Mouse (Mus musculus): Measurements from ENCODE around the gene Tmem63c. TPM values are rescaled to one million over a fixed set of nuclear protein-coding genes. Genes with fewer than 3 reads are reported as not detected.

Tmem63c gene
- total RNA-seq, 2 experiments from 2014 or later: 32.4 to 35.6 TPM

DNA sequence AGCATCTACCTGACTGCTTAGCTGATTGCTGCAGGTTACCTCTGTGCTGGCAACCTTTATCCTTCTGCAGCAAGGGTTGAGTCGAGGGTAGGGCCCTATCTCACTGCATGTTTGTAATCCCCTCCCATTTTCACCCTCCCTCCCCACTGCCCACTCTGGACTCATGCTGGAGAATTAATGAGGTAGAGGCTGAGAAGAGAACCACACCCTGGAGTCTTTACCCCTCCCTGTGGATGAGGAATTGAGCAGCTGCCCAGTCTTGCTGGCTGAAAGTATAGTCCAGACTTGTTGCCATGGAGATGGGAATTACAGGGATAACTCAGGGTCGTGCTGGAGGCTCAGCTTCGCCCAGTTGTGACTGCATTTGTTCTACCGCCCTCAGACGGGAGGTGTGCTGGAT, 23.6 kb downstream of the Tmem63c start:
- DNase-seq (ENCODE audit: extremely low spot score in 1 of 2, low spot score in 1 of 2): no peak

DNA sequence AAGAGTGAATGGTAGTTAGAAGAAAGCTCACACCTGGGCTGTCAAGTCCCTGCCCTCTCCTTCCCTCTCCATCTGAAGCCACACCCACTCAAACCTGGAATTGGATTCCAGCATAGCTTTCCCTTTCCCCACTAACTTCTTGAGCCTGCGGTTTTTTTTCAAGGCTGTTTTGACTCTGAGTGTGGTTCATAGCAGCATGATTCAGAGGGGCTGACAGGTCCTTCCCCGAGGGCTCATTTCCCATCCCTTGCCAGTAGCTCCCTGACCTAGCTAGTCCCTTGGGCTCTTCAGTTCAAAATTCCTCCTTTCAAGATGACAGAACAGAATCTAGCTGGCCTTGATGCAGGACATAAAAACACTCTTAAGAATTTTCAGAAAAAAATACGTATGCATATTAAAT, 26.4 kb downstream of the Tmem63c start:
- DNase-seq (ENCODE audit: extremely low spot score in 1 of 2, low spot score in 1 of 2): no peak

DNA sequence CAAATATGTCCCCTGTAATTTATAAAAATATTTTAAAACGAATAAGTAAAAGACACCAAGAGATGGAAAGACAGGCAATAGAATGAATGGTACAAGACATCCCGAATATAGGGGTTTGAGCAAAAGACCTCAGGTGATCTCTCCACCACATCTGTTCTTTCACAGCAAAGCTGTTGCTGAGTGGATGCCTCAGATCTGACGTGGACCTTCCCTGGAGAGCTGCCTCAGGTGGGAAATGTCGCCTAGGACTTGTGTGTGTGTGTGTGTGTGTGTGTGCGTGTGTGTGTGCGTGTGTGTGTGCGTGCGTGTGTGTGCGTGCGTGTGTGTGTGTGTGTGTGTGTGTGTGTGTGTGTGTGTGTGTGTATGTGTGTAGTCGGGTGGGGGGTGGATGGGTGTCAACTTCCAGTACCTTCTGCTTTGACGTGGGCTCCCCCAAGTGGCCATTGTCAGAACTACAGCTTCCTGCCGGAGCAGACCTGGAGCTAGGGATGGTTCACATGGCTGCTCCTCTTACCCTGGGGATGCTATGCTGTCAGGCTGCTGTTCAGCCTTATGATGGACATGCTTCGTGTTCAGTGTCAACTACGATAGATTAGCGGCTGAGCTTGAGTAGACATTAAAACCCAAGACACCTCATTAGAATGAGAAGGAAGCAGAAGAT, 31.7 kb downstream of the Tmem63c start:
- DNase-seq (ENCODE audit: extremely low spot score in 1 of 2, low spot score in 1 of 2): peak; percentile 92 to 99

DNA sequence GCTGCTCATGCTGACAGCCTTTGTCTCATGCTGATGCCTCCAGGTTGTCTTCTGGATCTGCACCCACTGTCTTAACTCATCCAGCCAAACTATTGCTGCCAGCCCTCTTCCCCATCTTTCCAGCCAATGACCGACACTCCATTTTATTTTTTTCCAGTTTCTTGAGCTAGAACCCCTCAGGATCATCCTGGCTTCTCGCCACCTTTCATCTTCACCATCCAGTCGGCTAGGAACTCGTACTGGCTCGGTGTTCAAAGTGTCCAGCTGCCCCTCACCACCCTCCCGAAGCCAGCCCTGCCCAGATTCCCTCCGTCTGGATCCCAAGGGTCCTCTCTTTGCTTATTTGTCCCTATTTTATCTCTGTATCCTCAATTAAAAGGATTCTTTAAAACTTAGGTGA, 33.7 kb downstream of the Tmem63c start:
- no peak for DNase-seq (ENCODE audit: extremely low spot score in 1 of 2, low spot score in 1 of 2)

DNA sequence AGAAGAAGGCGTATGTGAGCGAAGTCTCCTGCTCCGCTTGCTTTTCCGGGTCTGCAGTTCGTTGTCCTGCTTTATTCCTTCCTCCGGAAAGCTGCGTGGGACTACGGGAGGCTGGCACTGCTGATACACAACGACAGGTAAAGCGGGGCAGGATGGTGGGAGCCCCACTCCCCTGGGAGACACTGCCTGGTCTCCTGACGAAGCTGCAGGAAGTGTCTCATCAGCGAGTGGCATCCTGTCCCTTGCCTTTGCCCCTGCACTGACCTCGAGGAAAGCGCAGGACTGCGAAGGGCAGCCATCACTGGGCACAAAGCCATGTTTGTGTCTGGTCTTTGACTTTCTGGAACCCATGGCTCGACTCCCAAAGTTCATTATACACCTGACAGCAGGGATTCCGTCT, 35.9 kb downstream of the Tmem63c start:
- no peak for DNase-seq (ENCODE audit: extremely low spot score in 1 of 2, low spot score in 1 of 2)

DNA sequence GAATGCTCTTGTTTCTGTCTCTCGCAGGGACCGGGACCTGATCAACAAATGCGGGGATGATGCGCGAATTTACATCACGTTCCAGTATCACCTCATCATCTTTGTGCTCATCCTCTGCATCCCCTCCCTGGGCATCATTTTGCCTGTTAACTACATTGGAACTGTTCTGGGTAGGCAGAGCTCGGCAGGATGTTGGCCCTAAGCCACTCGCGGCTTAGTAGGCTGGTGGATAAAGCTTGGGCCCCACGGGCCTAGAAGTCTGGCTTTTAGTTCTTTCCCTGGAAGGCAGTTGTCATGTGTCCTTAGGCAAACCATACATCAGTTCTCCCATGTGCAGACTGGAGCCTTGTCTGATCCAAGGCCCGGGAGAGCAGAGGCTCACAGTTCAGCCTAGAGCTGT, 44.3 kb downstream of the Tmem63c start:
- no peak for DNase-seq (ENCODE audit: extremely low spot score in 1 of 2, low spot score in 1 of 2)

DNA sequence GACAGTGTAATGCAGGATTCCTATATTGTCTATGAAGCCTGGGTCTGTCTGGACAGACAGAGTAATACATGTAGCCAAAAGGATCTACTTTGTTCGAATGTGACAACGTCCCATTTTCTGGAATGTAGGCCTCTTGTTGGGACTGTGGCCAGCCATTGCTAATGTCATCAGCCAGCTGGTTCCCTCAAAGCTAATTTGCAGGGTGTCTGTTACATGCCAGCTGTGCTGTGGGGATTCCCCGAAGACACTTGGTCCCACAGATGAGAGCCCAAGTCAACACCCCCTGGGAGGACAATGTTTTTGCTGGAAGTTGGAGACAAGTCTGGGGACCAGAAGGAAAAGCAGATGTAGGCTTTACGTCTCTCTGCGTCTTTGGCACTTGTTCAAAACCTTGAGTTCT, 45.3 kb downstream of the Tmem63c start:
- peak in 1 of 2 experiments; percentile 45 for DNase-seq (ENCODE audit: extremely low spot score in 1 of 2, low spot score in 1 of 2)

DNA sequence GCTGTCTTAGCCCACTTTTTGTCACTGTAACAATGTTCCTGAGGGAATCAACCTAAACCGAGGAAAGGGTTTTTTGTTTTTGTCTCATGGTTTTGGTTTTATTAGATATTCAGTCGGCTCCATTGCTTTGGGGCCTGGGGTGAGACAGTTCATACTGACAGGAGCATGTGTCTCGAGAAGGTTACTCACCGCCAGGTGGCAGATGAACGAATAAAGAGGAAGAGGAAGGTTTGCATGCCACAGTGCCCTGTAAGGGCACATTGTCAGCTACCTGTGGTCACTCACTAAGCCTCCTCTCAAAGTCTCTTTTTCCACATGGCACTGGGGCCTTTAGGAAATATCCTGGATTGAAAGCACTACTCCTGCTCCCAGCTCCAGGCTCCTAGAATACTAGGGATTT, 49.4 kb downstream of the Tmem63c start:
- DNase-seq (ENCODE audit: extremely low spot score in 1 of 2, low spot score in 1 of 2): no peak

DNA sequence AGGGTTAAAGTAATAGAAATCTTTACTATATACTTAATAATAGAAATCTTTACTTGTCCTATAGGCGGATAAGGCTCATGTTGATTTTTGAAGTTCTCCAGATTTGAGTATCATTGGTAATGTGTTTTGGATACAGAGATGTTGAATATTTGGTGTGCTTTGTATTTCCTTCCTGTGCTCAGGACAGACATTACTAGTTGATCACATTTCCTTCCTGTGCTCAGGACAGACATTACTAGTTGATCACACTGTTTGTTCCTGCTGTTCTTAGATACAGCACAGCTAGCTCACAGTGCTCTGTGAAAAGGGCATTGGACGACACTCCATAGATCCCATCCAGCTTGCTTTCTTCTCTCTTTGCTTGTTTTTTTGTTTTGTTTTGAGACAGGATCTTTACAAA, 55.5 kb downstream of the Tmem63c start:
- no peak for DNase-seq (ENCODE audit: extremely low spot score in 1 of 2, low spot score in 1 of 2)

DNA sequence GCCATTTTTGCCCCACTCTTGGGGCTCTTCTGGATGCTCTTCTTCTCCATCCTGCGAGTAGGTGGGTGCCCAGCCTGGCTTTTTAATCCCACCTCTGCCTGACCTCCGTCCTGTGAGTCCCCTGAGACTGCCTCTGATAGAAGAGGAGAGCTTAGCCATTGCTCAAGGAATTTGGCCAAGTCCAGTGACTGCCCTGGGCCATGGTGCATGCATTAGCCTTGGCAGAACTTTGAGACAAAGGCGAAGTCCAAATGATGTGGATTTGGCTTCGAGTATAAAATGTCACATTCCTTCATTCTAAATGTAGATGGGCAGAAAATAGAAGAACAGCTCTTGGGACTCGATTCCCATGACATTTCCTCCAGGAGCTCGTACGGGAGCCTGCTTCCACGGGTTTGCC, 61.7 kb downstream of the Tmem63c start:
- no peak for DNase-seq (ENCODE audit: extremely low spot score in 1 of 2, low spot score in 1 of 2)

DNA sequence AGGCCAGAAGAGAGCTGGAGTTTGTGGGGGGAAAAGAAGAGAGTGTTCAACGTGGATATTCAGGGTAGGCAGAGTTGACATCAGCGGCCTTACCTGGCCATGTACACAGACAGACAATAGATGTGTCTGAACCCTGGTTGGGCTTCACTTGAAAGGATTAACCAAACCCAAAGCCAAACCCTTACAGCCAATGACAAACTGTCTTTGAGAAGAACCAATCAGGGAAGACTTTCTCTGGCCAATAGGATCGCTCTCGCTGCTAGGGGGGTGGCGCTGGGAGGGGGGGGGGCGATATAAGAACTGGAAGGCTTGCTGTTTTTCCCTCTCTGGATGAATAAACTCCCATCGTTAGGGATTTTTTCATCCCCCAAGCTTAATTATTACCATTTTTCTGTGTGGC, 66.1 kb downstream of the Tmem63c start:
- DNase-seq (ENCODE audit: extremely low spot score in 1 of 2, low spot score in 1 of 2): no peak

DNA sequence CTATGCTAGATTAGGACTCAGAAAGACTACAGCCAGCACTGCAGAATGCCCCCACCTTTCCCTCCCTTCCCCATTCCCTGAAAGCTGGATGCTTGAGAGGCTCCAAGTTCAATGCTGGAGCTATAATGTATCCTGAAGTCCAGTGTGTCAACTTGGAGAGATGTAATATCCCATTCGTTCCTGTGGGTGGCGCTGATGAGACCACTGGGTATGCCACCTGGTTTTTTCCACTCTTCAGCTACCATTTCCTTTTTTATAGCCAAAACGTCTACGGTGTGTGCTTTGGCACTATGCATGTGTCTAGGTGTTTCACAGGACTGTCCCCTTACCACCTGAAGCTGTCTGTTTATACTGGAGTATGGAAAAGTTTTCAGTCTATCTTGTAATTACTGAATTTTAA, 67.2 kb downstream of the Tmem63c start:
- peak in 1 of 2 experiments; percentile 37 for DNase-seq (ENCODE audit: extremely low spot score in 1 of 2, low spot score in 1 of 2)

DNA sequence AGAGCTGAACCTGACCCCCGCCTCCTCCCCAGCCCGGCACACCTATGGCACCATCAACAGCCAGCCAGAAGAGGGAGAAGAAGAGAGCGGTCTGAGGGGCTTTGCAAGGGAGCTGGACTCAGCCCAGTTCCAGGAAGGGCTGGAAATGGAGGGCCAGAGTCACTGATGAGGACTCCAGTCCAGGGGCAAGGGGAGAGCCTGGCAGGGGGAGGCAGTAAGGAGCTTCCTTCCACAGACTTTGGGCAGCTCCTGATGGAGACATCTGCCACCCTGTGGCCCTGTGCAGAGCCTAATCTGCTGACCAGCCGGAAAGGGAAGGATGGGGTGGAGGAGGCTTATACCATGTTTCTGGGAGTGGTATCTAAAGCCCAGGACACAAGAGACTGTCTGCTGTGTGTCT, 68.1 kb downstream of the Tmem63c start:
- no peak for DNase-seq (ENCODE audit: extremely low spot score in 1 of 2, low spot score in 1 of 2)

DNA sequence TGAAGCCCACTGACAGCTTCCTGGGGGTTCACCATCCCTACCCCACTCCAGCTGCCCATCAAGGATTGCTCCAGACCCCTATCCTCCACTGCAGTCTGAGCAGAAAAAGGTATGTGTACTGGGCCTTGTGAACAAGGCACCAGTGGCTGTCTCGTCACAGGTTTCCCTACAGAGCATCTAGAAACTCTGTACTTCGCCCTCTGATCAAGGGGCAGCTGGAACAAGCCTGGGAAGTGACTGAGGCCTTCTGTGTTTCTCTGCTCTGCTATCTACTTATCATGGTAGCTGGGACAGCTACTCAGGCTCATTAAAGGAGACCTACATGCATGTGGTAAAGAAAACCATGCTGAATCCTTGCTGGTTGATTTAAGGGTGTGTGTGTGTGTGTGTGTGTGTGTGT, 68.6 kb downstream of the Tmem63c start:
- no peak for DNase-seq (ENCODE audit: extremely low spot score in 1 of 2, low spot score in 1 of 2)

DNA sequence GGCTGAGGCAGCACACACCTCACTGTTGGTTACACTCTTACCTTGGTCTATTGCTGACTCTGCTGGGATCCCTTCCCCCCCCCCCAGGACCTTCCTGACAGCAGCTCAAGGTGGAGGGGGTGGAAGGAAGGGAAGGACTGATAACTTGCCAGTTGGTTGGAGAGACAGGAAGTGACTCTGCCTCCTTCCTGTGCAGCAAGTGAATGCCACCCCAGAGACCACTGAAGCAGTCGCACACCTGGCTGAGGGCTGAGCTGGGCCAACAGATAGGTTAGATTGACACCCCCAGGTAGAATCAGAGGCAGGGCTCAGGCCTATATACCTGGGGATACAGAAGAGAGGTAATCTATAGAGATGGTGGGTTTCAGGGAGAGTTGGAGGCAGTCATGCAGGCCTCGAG, 70.8 kb downstream of the Tmem63c start:
- no peak for DNase-seq (ENCODE audit: extremely low spot score in 1 of 2, low spot score in 1 of 2)

DNA sequence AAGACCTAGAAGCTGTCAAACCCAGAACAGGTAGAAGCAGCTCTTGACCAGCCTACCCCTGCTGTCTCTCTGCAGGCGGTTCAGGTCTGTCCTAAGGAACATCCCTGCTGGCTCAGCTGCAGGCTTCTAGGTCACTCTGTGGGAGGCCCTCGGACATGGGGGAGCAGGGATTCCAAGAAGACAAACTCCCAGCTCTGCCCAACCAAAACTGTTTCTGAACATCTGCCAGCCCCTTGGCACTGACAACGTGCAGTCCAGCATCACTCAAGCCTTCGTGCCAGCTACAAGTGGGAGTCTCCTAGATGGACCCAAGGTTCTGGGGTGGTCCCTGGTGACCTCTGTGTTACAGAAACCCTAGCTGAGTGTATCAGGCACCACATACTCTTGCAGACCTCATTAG, 72.1 kb downstream of the Tmem63c start:
- no peak for DNase-seq (ENCODE audit: extremely low spot score in 1 of 2, low spot score in 1 of 2)

DNA sequence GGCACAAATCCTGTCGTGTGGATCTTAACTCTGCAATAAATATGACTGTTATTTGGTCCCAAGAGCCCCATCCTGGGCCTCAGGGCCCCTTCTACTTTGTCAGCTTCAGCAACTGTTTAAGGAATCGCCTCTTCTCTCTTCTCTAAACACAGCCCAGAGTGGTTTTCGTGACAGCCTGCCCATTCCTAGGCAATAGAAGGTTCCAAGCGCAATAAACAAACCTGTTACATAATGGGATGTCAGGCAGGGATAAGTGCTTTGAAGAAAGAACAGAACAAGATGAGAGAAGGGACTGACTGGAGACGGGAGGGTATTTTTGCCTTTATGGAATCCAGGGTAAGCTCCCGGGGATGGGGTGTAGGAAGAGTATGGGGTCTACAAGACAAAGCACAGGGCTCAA, 72.5 kb downstream of the Tmem63c start:
- no peak for DNase-seq (ENCODE audit: extremely low spot score in 1 of 2, low spot score in 1 of 2)

DNA sequence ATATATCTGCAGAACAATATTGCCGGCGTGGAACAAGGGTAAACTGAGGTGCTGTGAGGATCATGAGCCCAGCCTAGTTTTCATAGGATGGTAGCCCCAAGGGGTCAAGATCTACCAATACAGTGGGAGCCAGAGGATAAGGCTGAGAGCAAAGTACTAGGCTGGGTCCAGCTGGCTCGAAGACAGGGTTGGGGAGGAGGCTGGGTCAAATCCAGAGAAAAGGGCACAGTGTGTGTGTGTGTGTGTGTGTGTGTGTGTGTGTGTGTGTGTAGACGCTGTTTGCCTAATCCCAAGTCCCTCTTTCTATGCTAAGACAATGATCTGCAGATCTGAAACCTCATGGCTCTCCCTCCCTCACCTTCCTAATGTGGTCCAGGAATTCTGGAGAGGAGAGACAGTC, 79.2 kb downstream of the Tmem63c start:
- no peak for DNase-seq (ENCODE audit: extremely low spot score in 1 of 2, low spot score in 1 of 2)

DNA sequence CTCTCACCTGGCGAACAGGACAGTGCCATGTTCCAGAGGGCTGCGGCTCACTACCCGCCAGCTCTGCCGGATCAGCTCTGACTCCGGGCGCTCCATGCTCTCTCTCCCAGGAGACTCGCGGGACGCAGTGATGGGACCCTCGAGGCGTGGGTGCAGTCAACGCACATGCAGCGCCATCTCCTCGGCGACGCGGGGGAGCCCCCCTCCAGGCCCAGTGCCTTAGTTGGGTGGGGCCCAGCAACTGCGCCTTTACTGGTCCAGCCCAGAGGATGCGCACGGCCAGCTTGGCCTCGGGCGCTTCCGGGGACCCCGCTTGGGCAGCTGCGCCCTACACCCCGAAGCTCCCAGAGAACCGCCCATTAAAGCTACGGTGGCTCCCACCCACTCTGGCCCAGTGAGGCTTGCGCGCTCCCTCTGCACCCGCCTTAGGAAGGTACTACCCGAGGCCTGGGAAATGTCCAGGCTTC, 81.1 kb downstream of the Tmem63c start, which contains the start of gene Ngb:
Gene Ngb (minus strand): TSS at position 375 of the 467 bp plus-strand sequence.
- DNase-seq (ENCODE audit: extremely low spot score in 1 of 2, low spot score in 1 of 2): no peak

DNA sequence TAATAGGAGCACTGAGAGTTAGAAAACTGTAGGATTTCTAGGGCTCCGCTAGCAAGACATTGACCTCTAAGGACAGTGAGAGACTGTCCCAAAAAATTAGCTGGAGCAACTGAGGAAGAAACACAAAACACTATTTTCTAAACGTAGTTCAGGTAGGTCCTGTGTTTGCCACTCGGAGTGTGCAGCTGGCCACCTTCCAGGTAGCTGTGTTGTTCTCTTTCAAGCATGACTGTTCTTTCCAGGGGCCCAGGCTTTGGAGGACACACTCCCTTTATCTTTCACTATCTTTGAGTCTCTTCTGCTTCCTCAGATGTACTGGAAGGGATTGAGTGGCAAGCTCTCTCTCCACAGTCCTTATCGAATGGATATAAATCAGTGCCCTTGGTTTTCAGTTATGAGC, 82.3 kb downstream of the Tmem63c start:
- DNase-seq (ENCODE audit: extremely low spot score in 1 of 2, low spot score in 1 of 2): no peak

DNA sequence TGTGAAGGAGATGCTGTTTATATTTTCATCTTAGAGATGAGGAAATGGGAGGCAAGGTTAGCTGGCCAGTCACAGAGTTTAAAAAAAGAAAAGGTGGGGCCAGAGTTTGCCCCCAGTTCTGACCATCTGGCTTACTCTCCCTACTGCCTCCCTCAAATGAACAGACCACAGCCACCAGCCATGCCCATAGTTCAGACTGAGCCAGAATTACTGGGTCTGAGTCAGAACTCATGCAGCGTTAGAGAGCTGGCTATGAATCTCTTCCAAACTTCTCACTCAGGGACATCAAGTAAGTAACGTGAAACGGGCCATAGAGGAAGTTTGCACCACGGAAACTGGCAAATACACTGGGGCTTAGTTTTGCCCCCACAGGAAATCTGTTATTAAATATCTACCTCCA, 83.7 kb downstream of the Tmem63c start:
- no peak for DNase-seq (ENCODE audit: extremely low spot score in 1 of 2, low spot score in 1 of 2)

DNA sequence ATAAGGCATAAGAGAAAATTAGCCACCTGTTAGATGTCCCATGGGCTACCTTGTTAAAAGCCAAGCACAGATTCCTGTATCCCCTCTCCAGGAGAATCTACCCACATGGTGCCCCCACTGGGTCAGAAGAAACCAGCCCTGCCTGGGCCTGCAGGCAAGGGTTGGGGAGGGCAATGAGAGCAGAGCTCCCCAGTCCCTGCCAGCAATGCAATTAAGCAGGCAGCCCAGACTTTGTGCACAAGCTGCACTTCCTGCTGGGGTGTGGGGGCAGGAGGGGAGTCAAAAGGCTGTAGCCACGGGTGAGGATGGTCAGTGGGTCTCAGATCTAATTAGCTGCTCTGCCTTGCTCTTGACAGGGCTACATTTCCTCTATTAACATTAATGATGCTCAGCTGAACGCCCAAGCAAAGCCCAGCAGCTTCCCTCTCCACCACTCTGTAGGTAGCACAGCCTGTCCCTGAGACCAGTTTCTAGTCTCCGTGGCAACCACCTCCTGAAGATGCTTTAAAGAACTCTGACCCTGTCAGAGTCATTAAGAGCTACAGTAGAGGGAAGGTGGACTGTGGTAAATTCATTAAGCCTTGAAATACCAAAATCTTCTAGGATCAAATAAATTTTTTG, 86.3 kb downstream of the Tmem63c start:
- no peak for DNase-seq (ENCODE audit: extremely low spot score in 1 of 2, low spot score in 1 of 2)

Measured in layer of hippocampus, postnatal 25 days (tissue).